Mouse (Mus musculus): ENCODE results near the gene Lrrc4. TPM values are rescaled to one million over a fixed set of nuclear protein-coding genes. Genes with fewer than 3 reads are reported as not detected.

Lrrc4 gene
- polyA plus RNA-seq, 1 experiment from 2014 or later = 0.87 TPM

DNA sequence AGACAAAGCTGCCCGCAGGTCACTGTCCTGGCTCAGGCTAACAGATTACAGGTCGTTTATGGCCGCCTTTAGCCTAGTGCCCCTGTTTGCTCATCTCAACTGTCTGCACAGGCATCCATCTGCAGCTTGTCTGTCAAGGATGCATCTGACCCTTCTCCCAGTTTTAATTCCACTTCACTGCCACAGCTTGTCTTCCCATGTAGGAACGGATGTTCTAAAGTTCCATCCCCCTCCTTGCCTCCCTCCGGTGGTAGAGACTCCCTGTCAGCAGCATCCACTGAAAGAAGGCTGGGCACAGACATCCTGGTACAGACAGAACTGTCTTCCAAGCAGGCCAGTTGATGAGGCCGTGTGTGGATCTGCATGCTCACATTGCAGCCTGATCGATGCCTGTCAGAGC lies 20.8 kb upstream of the Lrrc4 start:
- Histone ChIP-seq H3K9me3 (ENCODE audit: control insufficient read depth, low read depth, low read length) (no peaks in the 10 kb centered on the region), H3K4me1 (ENCODE audit: control insufficient read depth, insufficient read depth, low read length) (peaks cover 26% of the 10 kb centered on the region; the same call in 1 of the 2 replicates), H3K27me3 (ENCODE audit: control insufficient read depth, insufficient read depth, low read length) (no peaks in the 10 kb centered on the region), H3K9ac (replicated peaks; ENCODE audit: low read depth, low read length) (no peak overlapping the region), H3K36me3 (ENCODE audit: control insufficient read depth, insufficient read depth, low read length) (no peaks in the 10 kb centered on the region), H3K27ac (ENCODE audit: low read length) (no peak overlapping the region), H3K4me2 (replicated peaks; ENCODE audit: low read depth, low read length) (no peak overlapping the region), H3K4me3 (ENCODE audit: low read depth, low read length) (no peak overlapping the region)
- 77% methylated on average over 7 of the region's 7 CpGs for WGBS
- ATAC-seq (ENCODE audit: insufficient number of reproducible peaks, insufficient read depth, low FRiP score, low read depth) = no peak

DNA sequence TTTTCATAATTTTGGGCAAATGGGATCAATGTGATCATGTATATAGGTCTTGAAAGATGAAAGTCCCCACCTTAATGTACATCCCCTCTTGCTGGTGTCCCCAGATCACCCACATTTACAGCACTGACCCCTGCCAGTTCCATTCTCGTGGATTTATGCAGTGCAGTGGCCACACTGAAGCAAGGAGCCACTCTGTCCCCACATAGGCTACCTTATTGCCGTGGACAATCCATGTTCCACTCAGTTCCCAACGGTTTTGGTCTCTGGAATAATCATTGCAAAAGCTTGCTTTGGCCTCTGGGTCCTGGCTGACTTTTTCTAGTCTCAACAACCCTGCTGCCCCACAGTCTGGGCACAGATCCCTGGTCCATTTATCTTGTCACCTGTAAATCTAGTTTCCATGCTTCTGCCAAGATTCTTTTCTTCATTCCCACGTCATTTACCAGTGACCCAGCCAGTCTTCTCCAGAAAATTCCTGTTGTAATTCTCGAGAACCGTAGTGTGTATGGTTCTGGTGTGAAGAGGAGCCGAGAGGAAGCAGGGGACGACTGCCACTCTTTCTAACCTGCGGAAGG lies 18.9 kb upstream of the Lrrc4 start:
- Histone ChIP-seq H3K4me3 (ENCODE audit: low read depth, low read length) (no peak overlapping the region), H3K4me1 (ENCODE audit: control insufficient read depth, insufficient read depth, low read length) (peaks cover 14% of the 10 kb centered on the region; the same call in 1 of the 2 replicates), H3K27me3 (ENCODE audit: control insufficient read depth, insufficient read depth, low read length) (no peaks in the 10 kb centered on the region), H3K27ac (ENCODE audit: low read length) (no peak overlapping the region), H3K9me3 (ENCODE audit: control insufficient read depth, low read depth, low read length) (no peaks in the 10 kb centered on the region), H3K4me2 (replicated peaks; ENCODE audit: low read depth, low read length) (no peak overlapping the region), H3K9ac (replicated peaks; ENCODE audit: low read depth, low read length) (no peak overlapping the region), H3K36me3 (ENCODE audit: control insufficient read depth, insufficient read depth, low read length) (no peaks in the 10 kb centered on the region)
- 80% methylated on average over 9 of the region's 9 CpGs for WGBS
- no peak for ATAC-seq (ENCODE audit: insufficient number of reproducible peaks, insufficient read depth, low FRiP score, low read depth)

DNA sequence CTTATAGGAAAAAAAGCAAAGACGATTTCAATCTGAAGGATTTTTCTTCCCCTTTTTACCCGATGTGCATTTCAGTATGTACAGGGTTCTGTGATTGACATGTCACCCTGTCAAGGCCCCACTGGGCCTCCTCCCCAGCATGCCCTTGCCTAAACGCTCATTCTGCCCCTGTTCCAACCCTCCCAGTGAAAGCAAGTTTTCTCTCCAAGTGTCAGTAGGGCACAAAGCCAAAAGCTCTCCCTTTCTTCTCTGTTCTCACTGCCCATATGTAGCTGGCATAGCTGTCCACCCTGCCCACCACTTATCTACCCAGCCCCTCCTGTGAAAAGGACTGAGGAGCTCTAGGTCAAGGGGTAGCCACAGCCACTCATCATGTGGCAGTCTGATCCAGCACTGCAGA lies 17.8 kb upstream of the Lrrc4 start:
- 60% methylated on average over 3 of the region's 3 CpGs for WGBS
- no peak overlapping the region for H3K4me2 ChIP-seq (replicated peaks; ENCODE audit: low read depth, low read length)
- H3K4me3 ChIP-seq (ENCODE audit: low read depth, low read length) = no peak overlapping the region
- no peak overlapping the region for H3K27ac ChIP-seq (ENCODE audit: low read length)
- H3K27me3 ChIP-seq (ENCODE audit: control insufficient read depth, insufficient read depth, low read length) = no peaks in the 10 kb centered on the region
- H3K36me3 ChIP-seq (ENCODE audit: control insufficient read depth, insufficient read depth, low read length) = no peaks in the 10 kb centered on the region
- peaks cover 7% of the 10 kb centered on the region; the same call in 1 of the 2 replicates for H3K4me1 ChIP-seq (ENCODE audit: control insufficient read depth, insufficient read depth, low read length)
- H3K9ac ChIP-seq (replicated peaks; ENCODE audit: low read depth, low read length) = no peak overlapping the region
- H3K9me3 ChIP-seq (ENCODE audit: control insufficient read depth, low read depth, low read length) = no peaks in the 10 kb centered on the region
- ATAC-seq (ENCODE audit: insufficient number of reproducible peaks, insufficient read depth, low FRiP score, low read depth) = no peak

DNA sequence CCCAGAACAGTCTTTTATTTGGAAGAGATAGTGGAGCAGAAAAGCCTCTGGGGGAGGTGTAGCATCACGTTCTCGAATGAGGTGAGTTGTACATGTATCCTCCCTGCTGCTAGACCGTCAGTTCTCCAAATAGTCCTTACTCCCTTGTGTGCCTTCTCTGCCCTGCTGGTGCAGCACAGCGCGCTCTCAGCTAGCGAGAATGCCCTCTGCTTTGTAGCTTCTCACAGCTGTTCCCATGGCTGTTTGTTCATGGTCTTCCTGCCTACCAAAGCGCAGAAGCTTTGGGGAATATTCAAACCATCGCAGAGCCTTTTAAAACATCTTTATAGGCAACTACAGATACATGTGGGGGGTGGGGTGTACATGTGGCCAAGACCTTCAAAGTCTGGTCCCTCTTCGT lies 17.3 kb upstream of the Lrrc4 start:
- ATAC-seq (ENCODE audit: insufficient number of reproducible peaks, insufficient read depth, low FRiP score, low read depth) = no peak
- Histone ChIP-seq H3K9ac (replicated peaks; ENCODE audit: low read depth, low read length) (no peak overlapping the region), H3K9me3 (ENCODE audit: control insufficient read depth, low read depth, low read length) (no peaks in the 10 kb centered on the region), H3K27me3 (ENCODE audit: control insufficient read depth, insufficient read depth, low read length) (no peaks in the 10 kb centered on the region), H3K4me2 (replicated peaks; ENCODE audit: low read depth, low read length) (no peak overlapping the region), H3K4me1 (ENCODE audit: control insufficient read depth, insufficient read depth, low read length) (peaks cover 3% of the 10 kb centered on the region; the same call in 1 of the 2 replicates), H3K27ac (ENCODE audit: low read length) (no peak overlapping the region), H3K36me3 (ENCODE audit: control insufficient read depth, insufficient read depth, low read length) (no peaks in the 10 kb centered on the region), H3K4me3 (ENCODE audit: low read depth, low read length) (no peak overlapping the region)
- 81% methylated on average over 9 of the region's 9 CpGs for WGBS

DNA sequence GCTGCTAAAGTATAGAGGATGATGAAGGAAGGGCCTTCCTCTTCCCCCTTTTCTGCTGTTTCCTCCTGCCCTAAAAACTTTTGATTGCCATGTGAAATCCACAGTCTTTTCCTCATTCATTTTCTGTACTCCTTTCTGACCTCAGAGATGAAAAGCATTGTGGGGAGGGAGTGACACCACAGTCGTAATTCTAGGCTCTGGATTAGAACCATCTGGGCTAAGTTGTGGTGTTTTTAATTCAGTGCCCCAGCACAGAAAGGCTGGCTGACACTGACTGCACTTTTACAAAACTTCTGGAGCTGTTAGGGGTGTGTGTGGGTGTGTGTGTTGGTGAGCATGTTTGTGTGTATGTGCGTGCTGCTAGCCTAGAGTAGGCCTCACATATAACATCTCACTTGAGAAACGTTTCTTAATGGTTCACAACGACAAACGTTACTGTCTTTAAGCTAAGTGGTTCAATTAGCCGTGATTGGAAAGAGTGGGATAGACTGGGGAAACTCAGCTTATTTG lies 16.8 kb upstream of the Lrrc4 start:
- Histone ChIP-seq H3K9ac (replicated peaks; ENCODE audit: low read depth, low read length) (no peak overlapping the region), H3K4me2 (replicated peaks; ENCODE audit: low read depth, low read length) (no peak overlapping the region), H3K4me1 (ENCODE audit: control insufficient read depth, insufficient read depth, low read length) (peaks cover 3% of the 10 kb centered on the region; the same call in 1 of the 2 replicates), H3K27me3 (ENCODE audit: control insufficient read depth, insufficient read depth, low read length) (no peaks in the 10 kb centered on the region), H3K4me3 (ENCODE audit: low read depth, low read length) (no peak overlapping the region), H3K36me3 (ENCODE audit: control insufficient read depth, insufficient read depth, low read length) (no peaks in the 10 kb centered on the region), H3K9me3 (ENCODE audit: control insufficient read depth, low read depth, low read length) (no peaks in the 10 kb centered on the region), H3K27ac (ENCODE audit: low read length) (no peak overlapping the region)
- ATAC-seq (ENCODE audit: insufficient number of reproducible peaks, insufficient read depth, low FRiP score, low read depth) = no peak
- 62% methylated on average over 6 of the region's 6 CpGs for WGBS

DNA sequence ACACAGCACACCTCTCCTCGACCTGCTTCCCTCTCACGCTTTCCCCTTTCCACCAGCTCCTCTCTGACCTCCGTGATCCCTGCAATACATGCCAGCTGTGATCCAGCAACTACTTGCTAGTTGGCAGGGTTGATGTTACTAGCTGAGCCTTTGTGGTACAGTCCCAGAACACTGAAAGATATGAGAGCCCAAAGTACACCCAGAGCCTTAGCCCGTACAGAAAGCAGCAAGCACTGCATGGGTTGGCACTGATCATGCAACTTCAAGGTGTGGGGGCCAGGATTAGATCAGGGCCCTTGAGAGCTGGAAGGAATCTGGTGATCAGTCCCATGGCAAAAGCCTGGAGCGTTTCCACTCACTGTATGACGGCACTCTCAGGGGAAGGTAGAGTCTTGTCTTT lies 16.1 kb upstream of the Lrrc4 start:
- no peak overlapping the region for H3K4me3 ChIP-seq (ENCODE audit: low read depth, low read length)
- peaks cover 3% of the 10 kb centered on the region; the same call in 1 of the 2 replicates for H3K4me1 ChIP-seq (ENCODE audit: control insufficient read depth, insufficient read depth, low read length)
- no peaks in the 10 kb centered on the region for H3K27me3 ChIP-seq (ENCODE audit: control insufficient read depth, insufficient read depth, low read length)
- no peak overlapping the region for H3K9ac ChIP-seq (replicated peaks; ENCODE audit: low read depth, low read length)
- H3K9me3 ChIP-seq (ENCODE audit: control insufficient read depth, low read depth, low read length) = no peaks in the 10 kb centered on the region
- 59% methylated on average over 6 of the region's 6 CpGs for WGBS
- no peak overlapping the region for H3K4me2 ChIP-seq (replicated peaks; ENCODE audit: low read depth, low read length)
- no peaks in the 10 kb centered on the region for H3K36me3 ChIP-seq (ENCODE audit: control insufficient read depth, insufficient read depth, low read length)
- H3K27ac ChIP-seq (ENCODE audit: low read length) = no peak overlapping the region
- ATAC-seq (ENCODE audit: insufficient number of reproducible peaks, insufficient read depth, low FRiP score, low read depth) = no peak

DNA sequence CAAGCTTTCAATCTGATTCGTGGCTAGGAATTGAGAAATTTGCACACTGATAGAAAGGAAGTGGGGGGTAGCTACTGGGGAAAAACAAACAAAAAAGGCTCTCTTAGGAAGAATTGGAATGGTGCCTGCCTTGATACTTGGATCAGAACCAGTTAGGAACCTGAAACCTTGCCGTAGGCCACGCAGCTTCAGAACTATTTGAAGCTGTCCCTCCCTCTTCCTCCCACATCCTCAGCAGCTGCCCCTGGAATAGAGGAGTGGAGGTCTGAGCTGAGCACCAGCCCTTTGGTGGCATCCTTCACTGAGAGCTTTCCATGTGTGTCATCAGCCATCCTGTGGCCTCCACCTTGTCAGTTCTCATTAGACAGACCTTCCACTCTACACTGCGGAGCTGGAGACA lies 14.1 kb upstream of the Lrrc4 start:
- WGBS = 57% methylated on average over 4 of the region's 4 CpGs
- Histone ChIP-seq H3K4me1 (ENCODE audit: control insufficient read depth, insufficient read depth, low read length) (peaks cover 3% of the 10 kb centered on the region; the same call in 1 of the 2 replicates), H3K4me2 (replicated peaks; ENCODE audit: low read depth, low read length) (no peak overlapping the region), H3K4me3 (ENCODE audit: low read depth, low read length) (no peak overlapping the region), H3K36me3 (ENCODE audit: control insufficient read depth, insufficient read depth, low read length) (no peaks in the 10 kb centered on the region), H3K27ac (ENCODE audit: low read length) (no peak overlapping the region), H3K9me3 (ENCODE audit: control insufficient read depth, low read depth, low read length) (no peaks in the 10 kb centered on the region), H3K9ac (replicated peaks; ENCODE audit: low read depth, low read length) (no peak overlapping the region), H3K27me3 (ENCODE audit: control insufficient read depth, insufficient read depth, low read length) (no peaks in the 10 kb centered on the region)
- no peak for ATAC-seq (ENCODE audit: insufficient number of reproducible peaks, insufficient read depth, low FRiP score, low read depth)

DNA sequence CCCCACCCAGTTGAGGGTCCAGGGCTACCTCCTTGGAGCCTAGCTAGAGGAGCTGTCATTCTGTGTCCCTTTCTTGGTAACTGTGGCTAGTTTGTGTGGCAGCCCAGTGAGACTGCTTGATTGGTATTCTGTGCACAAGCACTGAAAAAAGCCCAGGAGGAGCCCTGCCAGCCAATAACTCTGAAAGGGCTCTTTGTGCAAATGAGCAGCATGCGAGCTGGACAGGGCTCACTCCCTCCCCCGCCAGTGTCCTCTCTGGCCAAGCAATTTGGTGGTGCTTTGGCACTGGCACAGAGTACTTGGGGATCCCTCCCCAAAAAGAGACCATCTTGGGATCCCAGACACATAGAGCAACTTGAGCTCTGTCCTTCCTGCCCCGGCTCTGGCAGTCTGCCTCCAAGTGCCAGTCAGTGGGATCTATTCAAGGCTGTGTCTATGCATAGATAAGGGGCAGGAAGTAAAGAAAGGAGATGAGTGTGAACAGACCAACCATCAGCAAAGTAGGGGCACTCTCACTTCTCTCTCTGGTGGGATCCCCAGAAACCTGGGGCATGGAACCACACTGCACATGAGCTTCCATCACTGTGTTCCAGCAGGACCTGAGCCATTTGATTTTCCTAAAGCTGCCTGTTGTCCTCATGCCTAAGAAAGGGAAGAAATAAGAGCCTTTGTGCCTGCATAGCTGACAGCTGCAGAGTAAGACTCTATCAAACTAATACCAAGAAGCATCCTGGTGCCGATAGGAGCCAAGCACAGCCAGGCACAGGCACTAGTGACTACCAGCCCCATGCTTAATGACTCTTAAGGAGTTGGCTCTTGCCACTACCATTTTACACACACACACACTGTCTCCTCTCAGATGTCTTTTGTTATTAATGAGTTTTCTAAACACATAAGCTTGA lies 11.1 kb upstream of the Lrrc4 start:
- Histone ChIP-seq H3K27me3 (ENCODE audit: control insufficient read depth, insufficient read depth, low read length) (no peaks in the 10 kb centered on the region), H3K4me2 (replicated peaks; ENCODE audit: low read depth, low read length) (no peak overlapping the region), H3K36me3 (ENCODE audit: control insufficient read depth, insufficient read depth, low read length) (no peaks in the 10 kb centered on the region), H3K4me1 (ENCODE audit: control insufficient read depth, insufficient read depth, low read length) (no peaks in the 10 kb centered on the region), H3K9ac (replicated peaks; ENCODE audit: low read depth, low read length) (no peak overlapping the region), H3K9me3 (ENCODE audit: control insufficient read depth, low read depth, low read length) (no peaks in the 10 kb centered on the region), H3K27ac (ENCODE audit: low read length) (no peak overlapping the region), H3K4me3 (ENCODE audit: low read depth, low read length) (no peak overlapping the region)
- ATAC-seq (ENCODE audit: insufficient number of reproducible peaks, insufficient read depth, low FRiP score, low read depth) = no peak; the same call in 1 of the 2 replicates
- 78% methylated on average over 4 of the region's 4 CpGs for WGBS

All from stomach, embryonic 14.5 days (tissue).